Mouse (Mus musculus) hindbrain, embryonic 12.5 days (tissue): ENCODE results near the gene Slc17a9. TPM values are rescaled to one million over a fixed set of nuclear protein-coding genes. Genes with fewer than 3 reads are reported as not detected.
A peak's percentile ranks its signal among the peaks of the same experiment; 100 is the strongest.
"Not testable (repeated sequence)": the region's sequence is repeated elsewhere in the genome, so short reads cannot be mapped to it uniquely, and the experiment has no call there.

ENCODE experiments used
- ATAC-seq: fragments of 200-750 bp; cut with Nextera tagmentation; 2 replicates; pipeline ENCODE4 v1.8.0; 2017; ENCODE audit warnings: moderate TSS enrichment; ENCODE audit not compliant: low FRiP score
- H3K27ac ChIP-seq: fragments of 300-500 bp; sonication (generic); 2 replicates; pipeline ENCODE4 v1.5.1; 2016; ENCODE audit warnings: mild to moderate bottlenecking
- H3K27me3 ChIP-seq: fragments of 300-500 bp; sonication (generic); 2 replicates; pipeline ENCODE4 v1.6.1; 2016; ENCODE audit warnings: mild to moderate bottlenecking
- H3K36me3 ChIP-seq: fragments of 300-500 bp; sonication (generic); 2 replicates; pipeline ENCODE4 v1.6.1; 2016; ENCODE audit warnings: mild to moderate bottlenecking
- H3K4me1 ChIP-seq: fragments of 300-500 bp; sonication (generic); 2 replicates; pipeline ENCODE4 v1.6.1; 2016
- H3K4me2 ChIP-seq: fragments of 300-500 bp; sonication (generic); replicated peaks from 2 replicates; pipeline ENCODE4 v1.6.1; 2016; ENCODE audit warnings: mild to moderate bottlenecking
- H3K4me3 ChIP-seq: fragments of 300-500 bp; sonication (generic); 2 replicates; pipeline ENCODE4 v1.5.1; 2016; ENCODE audit warnings: mild to moderate bottlenecking
- H3K9ac ChIP-seq: fragments of 300-500 bp; sonication (generic); 2 replicates; pipeline ENCODE4 v1.6.1; 2016; ENCODE audit warnings: mild to moderate bottlenecking, moderate library complexity
- H3K9me3 ChIP-seq: fragments of 300-500 bp; sonication (generic); replicated peaks from 2 replicates; pipeline ENCODE4 v1.6.1; 2016; ENCODE audit warnings: mild to moderate bottlenecking
- WGBS: fragments of 180-500 bp; shearing (Covaris S2); methylation state at CpG from one replicate; pipeline ENCODE4 v1.1.7; 2016; 5-methylcytosine and 5-hydroxymethylcytosine counted together
- polyA plus RNA-seq: library from polyadenylated mRNA; unstranded; fragments of >200 nt; fragmentation: Nextera tagmentation; extraction: Ambion mirVana; gene quantifications from 2 replicates; pipeline ENCODE4 v1.2.1, GENCODE M21; 2016

The Slc17a9 gene
- polyA plus RNA-seq, 1 experiment from 2014 or later: 0.80 TPM

DNA sequence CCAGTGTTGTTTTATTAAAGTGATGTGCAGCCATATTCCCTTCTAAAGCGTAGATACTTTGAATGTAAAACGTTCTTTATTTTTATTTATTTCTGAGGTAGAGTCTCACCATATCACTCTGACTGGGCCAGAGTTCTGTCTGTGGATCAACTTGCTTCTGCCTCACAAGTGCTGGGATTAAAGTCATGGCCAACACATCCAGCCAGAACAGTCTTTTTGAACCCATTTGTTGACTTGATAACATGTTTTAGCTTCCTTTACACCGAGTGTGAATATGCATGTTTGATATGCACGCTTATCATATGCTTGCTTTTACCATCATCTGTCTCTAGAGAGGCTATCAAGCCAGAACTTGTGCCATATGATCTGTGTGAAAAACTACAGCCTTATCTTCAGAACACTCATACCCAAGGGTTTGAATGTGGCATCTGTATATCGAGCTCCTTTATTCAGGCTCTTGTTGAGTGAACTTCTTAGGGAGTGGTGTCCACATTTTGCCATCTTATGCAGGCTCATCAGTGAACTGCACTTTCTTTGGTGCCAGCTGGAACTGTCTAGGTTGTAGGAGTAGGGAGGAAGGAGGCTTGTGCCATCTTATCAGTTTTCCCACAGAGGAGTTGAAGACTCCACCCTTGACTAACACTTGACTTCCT, 12.9 kb upstream of the Slc17a9 start:
- Histone ChIP-seq H3K36me3 (peaks cover 29% of the 10 kb centered on the region), H3K27ac (no peak overlapping the region), H3K9ac (no peak overlapping the region), H3K4me1 (peaks cover 20% of the 10 kb centered on the region), H3K9me3 (no peaks in the 10 kb centered on the region), H3K4me2 (no peak overlapping the region), H3K27me3 (no peaks in the 10 kb centered on the region), H3K4me3 (no peak overlapping the region)
- 96% methylated on average over 5 of the region's 5 CpGs for WGBS
- no peak for ATAC-seq

DNA sequence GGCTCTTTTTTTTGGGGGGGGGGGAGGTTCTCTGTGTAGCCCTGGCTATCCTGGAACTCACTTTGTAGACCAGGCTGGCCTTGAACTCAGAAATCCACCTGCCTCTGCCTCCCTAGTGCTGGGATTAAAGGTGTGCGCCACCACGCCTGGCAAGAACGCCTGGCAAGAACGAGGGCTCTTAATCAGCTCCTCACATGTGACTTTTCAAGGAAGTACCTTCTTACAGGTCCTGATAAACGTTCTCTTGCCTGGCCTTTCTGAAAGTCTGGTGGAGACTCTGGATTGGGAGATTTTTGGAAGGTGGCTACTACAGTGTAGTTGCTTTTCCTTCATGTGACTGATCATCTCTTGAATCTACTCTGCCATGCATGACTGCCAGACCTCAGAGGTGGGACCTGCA, 2.3 kb upstream of the Slc17a9 start:
- H3K4me1 ChIP-seq, H3K9ac ChIP-seq, ATAC-seq, H3K4me2 ChIP-seq, H3K27ac ChIP-seq, H3K27me3 ChIP-seq, H3K9me3 ChIP-seq, H3K4me3 ChIP-seq: not testable (repeated sequence)
- 95% methylated on average over 5 of the region's 5 CpGs for WGBS
- peaks cover 59% of the 10 kb centered on the region for H3K36me3 ChIP-seq

DNA sequence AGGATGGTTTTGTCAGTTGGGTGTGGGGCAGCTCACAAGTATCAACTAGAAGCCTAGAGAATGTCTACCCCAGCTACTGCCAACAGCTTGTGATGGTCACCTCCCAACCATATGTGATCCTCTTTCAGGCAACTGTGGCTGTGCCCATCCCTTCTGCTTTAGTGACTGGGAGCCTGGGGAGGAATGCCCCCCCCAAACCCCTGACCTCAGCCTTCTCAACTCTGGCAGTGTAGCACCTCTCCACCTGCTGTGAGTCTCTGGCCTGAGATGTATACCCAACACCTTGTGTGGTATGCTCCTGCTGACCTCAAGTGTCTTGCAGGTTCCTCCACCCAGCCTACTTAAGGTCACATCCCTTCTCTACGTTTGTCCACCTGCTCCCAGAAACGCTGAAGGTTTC, 1.2 kb upstream of the Slc17a9 start:
- Histone ChIP-seq H3K36me3 (peaks cover 48% of the 10 kb centered on the region), H3K4me3 (no peak overlapping the region), H3K9ac (no peak overlapping the region), H3K4me1 (peaks cover 4% of the 10 kb centered on the region; the same call in 1 of the 2 replicates), H3K4me2 (no peak overlapping the region), H3K27me3 (no peaks in the 10 kb centered on the region), H3K27ac (no peak overlapping the region), H3K9me3 (no peaks in the 10 kb centered on the region)
- 66% methylated on average over 2 of the region's 2 CpGs for WGBS
- no peak for ATAC-seq

DNA sequence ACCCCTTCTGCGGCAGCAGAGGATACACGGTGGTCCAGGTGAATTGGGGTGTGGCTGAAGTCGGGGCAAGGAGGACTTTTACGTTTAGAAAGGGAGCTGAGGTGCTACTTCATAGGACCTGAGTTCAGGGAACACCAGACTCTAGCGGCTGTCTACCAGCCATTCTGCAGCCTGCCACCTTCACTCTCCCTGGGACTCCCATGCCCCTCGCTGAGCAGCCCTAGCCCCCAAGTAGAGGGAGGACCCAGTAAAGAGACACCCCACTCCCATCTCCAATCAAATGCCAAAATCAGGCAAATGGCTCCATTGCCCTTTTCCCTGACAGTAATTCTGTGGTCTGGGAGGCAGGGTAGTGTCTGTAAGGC, 333 bp downstream of the Slc17a9 start:
- Histone ChIP-seq H3K9me3 (no peaks in the 10 kb centered on the region), H3K4me1 (peaks cover 4% of the 10 kb centered on the region; the same call in 1 of the 2 replicates), H3K36me3 (peaks cover 37% of the 10 kb centered on the region), H3K4me2 (peak overlapping the region; percentile 17; the same call in 1 of the 2 replicates), H3K4me3 (no peak overlapping the region), H3K27ac (no peak overlapping the region), H3K27me3 (no peaks in the 10 kb centered on the region), H3K9ac (peak overlapping the region; percentile 24; the same call in 1 of the 2 replicates)
- ATAC-seq: no peak
- 13% methylated on average over 6 of the region's 6 CpGs for WGBS

DNA sequence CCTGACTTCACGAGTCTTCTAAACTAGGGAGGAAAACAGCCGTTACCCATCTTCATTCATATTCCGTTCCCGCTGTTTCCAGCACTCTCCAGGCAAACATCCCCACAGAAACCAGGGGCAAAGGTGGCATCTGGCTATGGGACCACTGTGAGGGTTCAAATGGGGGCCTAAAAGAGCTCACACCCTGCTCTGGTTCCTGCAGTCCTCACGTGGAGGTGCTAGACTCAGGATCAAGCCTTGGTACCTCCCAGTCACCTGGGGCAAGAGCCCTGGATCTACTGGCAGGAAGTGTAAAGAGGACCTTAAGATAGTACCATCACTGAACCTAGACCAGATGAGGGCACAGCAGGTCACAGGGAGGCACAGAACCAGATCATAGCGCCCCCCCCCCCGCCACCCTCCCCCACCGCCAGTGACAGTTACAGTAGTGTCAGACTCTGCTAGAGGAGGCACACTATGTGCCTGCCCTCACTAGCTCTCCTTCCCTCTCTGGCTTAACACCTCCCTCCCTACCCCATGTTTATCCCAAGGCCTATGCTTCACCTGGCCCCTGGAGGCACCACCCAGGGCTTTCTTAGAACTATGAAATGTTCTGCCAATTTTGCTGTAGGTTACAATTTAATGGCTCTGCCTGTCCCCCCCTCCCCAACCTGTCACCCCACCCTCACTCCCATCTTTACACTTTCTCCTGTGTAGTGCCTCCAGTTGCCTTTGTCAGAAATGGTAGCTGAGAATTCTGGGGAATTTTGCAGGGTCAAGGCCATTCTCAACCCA, 980 bp downstream of the Slc17a9 start:
- ATAC-seq: no peak
- Histone ChIP-seq H3K9ac (no peak overlapping the region), H3K4me1 (peaks cover 4% of the 10 kb centered on the region; the same call in 1 of the 2 replicates), H3K4me3 (no peak overlapping the region), H3K4me2 (no peak overlapping the region), H3K9me3 (no peaks in the 10 kb centered on the region), H3K36me3 (peaks cover 31% of the 10 kb centered on the region), H3K27ac (no peak overlapping the region), H3K27me3 (no peaks in the 10 kb centered on the region)
- WGBS: 30% methylated on average over 8 of the region's 8 CpGs

DNA sequence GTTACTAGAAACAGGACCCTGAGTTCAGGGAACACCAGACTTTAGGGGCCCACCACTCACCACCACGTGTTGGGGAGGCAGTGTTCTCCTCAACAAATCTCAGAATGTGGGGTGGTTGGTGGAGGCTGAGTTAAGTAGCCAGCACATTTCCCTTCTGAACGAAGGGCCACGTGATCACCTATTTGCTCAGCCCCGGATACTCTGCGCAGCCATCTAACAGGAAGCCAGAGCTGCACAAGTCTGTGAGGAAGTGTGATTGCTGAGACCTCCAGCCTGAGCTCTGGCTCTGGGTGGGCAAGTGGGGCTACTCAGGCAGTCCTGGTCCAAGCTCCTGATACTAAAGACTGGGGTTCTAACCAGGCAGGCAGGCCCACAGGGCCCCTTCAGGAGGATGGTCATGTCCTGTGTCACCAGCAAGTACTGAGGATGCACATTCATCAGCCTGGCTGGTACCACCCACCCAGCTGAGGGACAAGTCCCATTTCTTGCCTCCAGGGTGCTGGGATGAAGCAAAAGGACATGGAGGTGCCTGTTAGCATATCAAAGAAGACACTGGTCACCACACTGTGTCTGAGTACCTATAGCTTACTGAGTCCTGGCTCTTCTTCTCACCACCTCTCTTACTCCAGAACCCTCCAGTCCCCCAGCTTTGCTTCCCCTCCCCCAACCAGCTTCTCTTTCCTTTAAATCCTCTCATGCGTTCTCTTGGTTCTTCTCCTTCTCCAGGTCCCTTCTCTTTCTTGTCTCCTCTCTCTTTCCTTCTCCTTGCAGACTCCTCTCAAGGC, 1.8 kb downstream of the Slc17a9 start:
- H3K4me1 ChIP-seq: peaks cover 4% of the 10 kb centered on the region; the same call in 1 of the 2 replicates
- no peaks in the 10 kb centered on the region for H3K9me3 ChIP-seq
- H3K4me2 ChIP-seq: no peak overlapping the region
- ATAC-seq: no peak
- 77% methylated on average over 6 of the region's 6 CpGs for WGBS
- no peaks in the 10 kb centered on the region; the same call in 1 of the 2 replicates for H3K27me3 ChIP-seq
- no peak overlapping the region for H3K27ac ChIP-seq
- no peak overlapping the region for H3K4me3 ChIP-seq
- H3K9ac ChIP-seq: no peak overlapping the region
- peaks cover 23% of the 10 kb centered on the region for H3K36me3 ChIP-seq

DNA sequence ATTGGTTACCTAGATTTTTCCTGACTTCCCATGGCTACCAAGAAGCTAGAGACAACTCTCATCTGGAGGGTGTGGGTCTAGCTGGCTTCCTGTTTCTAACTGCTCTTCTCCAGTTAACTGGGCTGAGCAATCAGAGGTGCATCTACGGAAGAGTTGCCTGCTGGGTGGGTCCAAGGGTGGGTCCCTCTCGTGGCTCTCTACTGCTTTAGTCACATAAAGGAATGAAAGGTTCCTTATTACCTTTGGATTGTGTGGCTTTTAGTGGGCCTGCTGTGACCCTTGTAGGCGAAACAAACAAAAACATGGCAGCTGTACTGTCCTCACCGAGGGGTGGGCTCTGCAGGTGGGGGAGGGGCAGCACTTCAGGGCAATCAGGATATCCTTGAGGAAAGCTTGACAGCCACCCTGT, 2.6 kb downstream of the Slc17a9 start:
- H3K4me3 ChIP-seq: no peak overlapping the region
- ATAC-seq: no peak
- H3K36me3 ChIP-seq: peaks cover 15% of the 10 kb centered on the region
- no peak overlapping the region for H3K27ac ChIP-seq
- no peak overlapping the region for H3K4me2 ChIP-seq
- no peak overlapping the region for H3K9ac ChIP-seq
- H3K4me1 ChIP-seq: peaks cover 4% of the 10 kb centered on the region; the same call in 1 of the 2 replicates
- H3K27me3 ChIP-seq: no peaks in the 10 kb centered on the region; the same call in 1 of the 2 replicates
- 49% methylated on average over 4 of the region's 4 CpGs for WGBS
- H3K9me3 ChIP-seq: no peaks in the 10 kb centered on the region

DNA sequence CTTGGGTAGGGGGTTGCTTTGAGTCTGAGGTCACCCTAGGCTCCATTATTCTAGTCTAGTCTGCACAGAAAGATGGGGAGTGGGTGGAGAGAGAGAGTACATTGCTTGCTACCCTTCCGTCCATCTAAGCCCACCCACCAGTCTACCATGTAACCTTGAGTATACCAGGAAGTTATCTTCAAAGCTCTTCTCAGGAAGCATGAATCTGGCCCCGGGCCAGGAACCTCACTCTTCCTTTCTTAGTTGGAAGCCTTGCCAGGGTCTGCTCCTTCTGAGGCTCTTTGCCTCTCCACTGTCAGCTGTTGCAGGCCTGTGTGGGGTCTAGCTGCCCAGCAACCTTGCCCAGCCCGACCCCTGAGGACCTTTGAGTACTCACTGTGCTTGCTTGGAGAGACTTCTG, 6.0 kb downstream of the Slc17a9 start:
- Histone ChIP-seq H3K27me3 (no peaks in the 10 kb centered on the region; the same call in 1 of the 2 replicates), H3K4me2 (no peak overlapping the region), H3K36me3 (no peaks in the 10 kb centered on the region), H3K9me3 (no peaks in the 10 kb centered on the region), H3K27ac (no peak overlapping the region), H3K4me3 (no peak overlapping the region), H3K9ac (no peak overlapping the region), H3K4me1 (no peaks in the 10 kb centered on the region)
- no peak for ATAC-seq
- WGBS: 75% methylated on average over 3 of the region's 3 CpGs

DNA sequence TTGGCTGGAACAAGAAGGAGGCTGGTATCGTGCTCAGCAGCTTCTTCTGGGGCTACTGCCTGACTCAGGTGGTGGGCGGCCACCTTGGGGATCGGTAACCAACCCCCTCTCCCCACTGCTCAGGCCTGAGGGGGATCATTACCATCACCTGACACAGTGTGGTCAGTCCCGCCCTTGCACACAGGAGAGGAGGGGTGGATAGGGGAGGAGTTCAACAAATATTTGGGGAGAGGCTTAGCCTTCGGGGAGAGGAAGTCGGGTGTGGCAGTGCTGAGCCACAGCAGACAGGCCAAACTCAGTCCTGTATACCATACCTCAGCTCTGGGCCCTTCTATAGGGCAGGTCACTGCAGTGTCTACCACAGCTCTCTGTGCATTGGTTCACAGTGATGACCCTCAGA, 6.9 kb downstream of the Slc17a9 start:
- no peak overlapping the region for H3K27ac ChIP-seq
- H3K36me3 ChIP-seq: no peaks in the 10 kb centered on the region
- H3K4me1 ChIP-seq: no peaks in the 10 kb centered on the region
- no peak overlapping the region for H3K9ac ChIP-seq
- 67% methylated on average over 6 of the region's 6 CpGs for WGBS
- no peak for ATAC-seq
- H3K9me3 ChIP-seq: no peaks in the 10 kb centered on the region
- H3K27me3 ChIP-seq: no peaks in the 10 kb centered on the region; the same call in 1 of the 2 replicates
- H3K4me2 ChIP-seq: no peak overlapping the region
- no peak overlapping the region for H3K4me3 ChIP-seq

DNA sequence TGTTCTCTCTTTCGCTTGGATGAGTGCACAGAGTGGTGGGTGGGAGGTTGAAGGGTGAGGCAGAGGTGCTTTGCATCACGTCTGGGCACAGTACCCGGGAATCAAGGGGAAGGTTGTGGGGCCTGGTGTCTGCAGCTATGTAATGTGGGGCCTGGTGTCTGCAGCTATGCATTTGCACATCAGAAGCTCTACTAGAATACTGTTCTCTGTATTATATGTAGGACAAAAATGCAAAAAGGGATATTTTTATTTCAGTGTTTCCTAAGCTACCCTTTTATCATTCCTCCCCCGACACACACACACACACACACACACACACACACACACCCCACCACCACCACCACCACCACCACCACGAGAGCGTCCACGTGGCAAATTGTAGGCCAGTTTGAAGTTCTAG, 10.2 kb downstream of the Slc17a9 start:
- no peak overlapping the region for H3K4me2 ChIP-seq
- H3K27ac ChIP-seq: no peak overlapping the region
- H3K4me3 ChIP-seq: no peak overlapping the region
- no peaks in the 10 kb centered on the region for H3K9me3 ChIP-seq
- no peak for ATAC-seq
- no peaks in the 10 kb centered on the region; the same call in 1 of the 2 replicates for H3K27me3 ChIP-seq
- H3K4me1 ChIP-seq: no peaks in the 10 kb centered on the region
- H3K9ac ChIP-seq: no peak overlapping the region
- no peaks in the 10 kb centered on the region for H3K36me3 ChIP-seq
- WGBS: 85% methylated on average over 7 of the region's 7 CpGs

DNA sequence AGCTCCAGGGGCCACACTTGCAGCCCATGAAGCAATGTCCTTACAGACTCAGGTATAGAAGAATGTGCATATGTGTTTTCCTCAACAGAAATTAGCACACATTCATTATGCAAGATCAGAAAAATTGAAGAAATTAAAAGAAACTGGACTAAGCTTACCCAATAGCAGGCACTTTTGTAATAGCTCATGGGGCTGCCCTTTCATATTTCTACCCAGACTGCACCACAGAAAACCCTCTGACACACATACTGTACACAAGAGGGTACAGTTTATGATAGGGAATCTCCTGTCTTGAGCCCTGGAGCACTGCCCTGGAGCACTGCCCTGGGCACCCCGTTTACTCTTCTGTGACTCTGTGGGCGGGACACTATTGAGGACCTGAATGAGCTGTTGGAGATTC, 12.9 kb downstream of the Slc17a9 start:
- no peaks in the 10 kb centered on the region for H3K4me1 ChIP-seq
- no peaks in the 10 kb centered on the region for H3K9me3 ChIP-seq
- no peaks in the 10 kb centered on the region for H3K27me3 ChIP-seq
- H3K36me3 ChIP-seq: no peaks in the 10 kb centered on the region
- 73% methylated on average over 2 of the region's 2 CpGs for WGBS
- no peak for ATAC-seq
- no peak overlapping the region for H3K9ac ChIP-seq
- no peak overlapping the region for H3K4me3 ChIP-seq
- H3K4me2 ChIP-seq: no peak overlapping the region
- no peak overlapping the region for H3K27ac ChIP-seq

DNA sequence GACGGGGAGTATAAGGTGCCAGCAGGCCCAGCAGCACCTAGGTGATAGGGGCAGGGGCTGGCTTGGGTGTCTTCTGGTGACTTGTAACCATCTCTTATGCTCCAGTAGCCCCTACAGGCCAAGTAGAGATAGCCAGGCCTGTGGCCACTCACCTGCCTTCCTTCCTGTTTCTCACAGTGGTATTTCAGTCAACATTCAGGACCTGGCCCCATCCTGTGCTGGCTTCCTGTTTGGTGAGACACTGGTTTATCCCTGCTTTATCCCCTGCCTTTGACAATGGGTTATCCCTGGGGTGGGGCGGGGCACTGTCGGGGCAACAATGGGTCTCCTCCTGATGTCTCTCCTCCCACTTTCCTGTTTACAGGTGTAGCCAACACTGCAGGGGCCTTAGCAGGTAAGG, 15.3 kb downstream of the Slc17a9 start:
- Histone ChIP-seq H3K4me1 (no peaks in the 10 kb centered on the region), H3K9ac (no peak overlapping the region), H3K4me2 (no peak overlapping the region), H3K9me3 (no peaks in the 10 kb centered on the region), H3K36me3 (no peaks in the 10 kb centered on the region), H3K27me3 (no peaks in the 10 kb centered on the region), H3K4me3 (no peak overlapping the region), H3K27ac (no peak overlapping the region)
- no peak for ATAC-seq
- WGBS: 30% methylated on average over 3 of the region's 3 CpGs
